Mouse (Mus musculus) left cerebral cortex, postnatal 10 days (tissue): ENCODE data around the gene Adam12. TPM values are rescaled to one million over a fixed set of nuclear protein-coding genes. Genes with fewer than 3 reads are reported as not detected.
A peak's percentile ranks its signal among the peaks of the same experiment; 100 is the strongest.

ENCODE experiments used
- DNase-seq, 2 experiments: peaks; one replicate each; pipeline ENCODE4 v3.0.0; 2021 to 2022; ENCODE audit warnings: low spot score in 2 of 2, mixed read lengths in 1 of 2; ENCODE audit errors: extremely low spot score in 1 of 2
- intact Hi-C: fragments of 180-260 bp; cut with DNase I; formaldehyde crosslinking; loops from one replicate; pipeline ENCODE4 v1.15.1; 2025
- total RNA-seq, 2 experiments: library from RNA; stranded (reverse); gene quantifications; 2 replicates each; pipeline ENCODE4 v1.2.3; 2021

Adam12 gene
- total RNA-seq, 2 experiments from 2014 or later: 8.6 to 9.0 TPM

GRCm38 (mm10) chr7:134227773-134228455 lies 4.0 kb downstream of the Adam12 start:
- DNase-seq: peak in 1 of 2 experiments; percentile 44
- intact Hi-C loops: loop anchor here (5.0 to 10.0 kb wide), 3 partner anchors 119 to 1257 kb away; no protein-coding TSS in a partner anchor

GRCm38 (mm10) chr7:134227101-134227500 lies 4.8 kb downstream of the Adam12 start:
- no peak for DNase-seq
- intact Hi-C loops: loop anchor here (5.0 to 10.0 kb wide), 3 partner anchors 120 to 1258 kb away; no protein-coding TSS in a partner anchor

DNA sequence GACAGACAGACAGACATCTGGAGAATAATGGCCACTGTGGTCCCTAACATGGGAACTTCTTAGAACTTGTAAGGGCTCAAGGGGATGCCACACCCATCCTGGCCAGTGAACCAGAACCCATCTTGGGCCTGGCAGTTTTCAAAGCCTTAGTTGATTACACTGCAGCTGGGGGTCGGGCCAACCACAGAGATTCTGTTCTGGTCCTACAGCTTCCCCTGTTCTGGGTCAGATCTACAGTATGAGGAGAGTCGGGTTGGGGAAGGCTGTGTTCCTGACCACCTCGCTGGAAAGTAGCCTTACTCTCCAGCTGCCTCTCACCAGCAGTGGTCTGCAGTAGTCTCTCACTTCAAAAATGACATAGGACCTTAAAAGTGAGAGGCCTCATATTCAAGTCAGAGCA lies 5.7 kb downstream of the Adam12 start:
- no peak for DNase-seq
- intact Hi-C loops: loop anchor here (5.0 to 10.0 kb wide), 3 partner anchors 121 to 1259 kb away; no protein-coding TSS in a partner anchor

DNA sequence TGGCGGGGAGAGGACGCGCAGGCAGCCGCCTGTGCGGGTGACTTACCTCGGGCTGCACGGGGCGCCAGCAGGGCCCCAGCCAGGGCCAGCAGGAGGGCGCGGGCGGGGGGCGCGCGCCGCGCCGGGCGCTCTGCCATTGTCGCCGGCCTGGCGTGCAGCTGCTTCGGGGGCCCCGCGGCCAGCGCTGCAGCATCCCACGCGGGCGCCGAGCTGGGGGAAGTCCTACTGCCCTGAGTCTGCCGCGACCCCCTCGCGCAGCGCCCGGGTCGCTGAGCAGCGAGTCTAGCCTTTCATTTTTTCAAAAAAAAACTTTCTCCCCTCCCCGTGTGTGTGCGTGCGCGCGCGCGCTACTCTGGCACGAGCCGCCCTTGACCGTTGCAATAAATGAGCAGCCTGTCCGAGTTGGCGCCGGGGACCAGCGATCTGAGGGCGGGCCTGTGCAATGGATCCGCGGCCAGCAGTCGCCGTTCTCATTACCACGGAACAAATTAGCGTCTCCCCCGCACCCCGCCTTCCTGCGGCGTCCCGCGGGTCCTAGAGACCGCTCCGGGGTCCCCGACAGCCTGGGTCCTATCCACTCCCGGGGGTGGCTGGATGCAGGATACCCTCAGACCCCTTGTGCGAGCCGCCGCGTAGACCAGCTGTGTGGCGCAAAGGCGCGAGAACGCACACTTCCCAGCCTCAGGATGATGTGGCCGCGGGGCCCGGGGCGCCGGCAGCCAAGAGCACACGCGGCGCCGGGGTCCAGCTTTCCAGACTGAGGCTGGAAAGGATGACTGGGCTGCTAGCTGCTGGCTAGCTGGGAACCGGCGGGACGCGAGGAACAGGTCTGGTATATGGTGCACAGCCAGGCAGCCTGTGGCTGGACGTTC lies 7.0 kb downstream of the Adam12 start:
- peak; percentile 48 to 82 for DNase-seq
- intact Hi-C loops: loop anchor here (2.0 to 10.0 kb wide), 5 partner anchors 122 to 1260 kb away; no protein-coding TSS in a partner anchor

- DNase-seq: no peak
- intact Hi-C loops: loop anchor here (2.0 to 10.0 kb wide), 3 partner anchors 262 to 1260 kb away; no protein-coding TSS in a partner anchor
Measured at GRCm38 (mm10) chr7:134224421-134224740, 7.6 kb downstream of the Adam12 start.

DNA sequence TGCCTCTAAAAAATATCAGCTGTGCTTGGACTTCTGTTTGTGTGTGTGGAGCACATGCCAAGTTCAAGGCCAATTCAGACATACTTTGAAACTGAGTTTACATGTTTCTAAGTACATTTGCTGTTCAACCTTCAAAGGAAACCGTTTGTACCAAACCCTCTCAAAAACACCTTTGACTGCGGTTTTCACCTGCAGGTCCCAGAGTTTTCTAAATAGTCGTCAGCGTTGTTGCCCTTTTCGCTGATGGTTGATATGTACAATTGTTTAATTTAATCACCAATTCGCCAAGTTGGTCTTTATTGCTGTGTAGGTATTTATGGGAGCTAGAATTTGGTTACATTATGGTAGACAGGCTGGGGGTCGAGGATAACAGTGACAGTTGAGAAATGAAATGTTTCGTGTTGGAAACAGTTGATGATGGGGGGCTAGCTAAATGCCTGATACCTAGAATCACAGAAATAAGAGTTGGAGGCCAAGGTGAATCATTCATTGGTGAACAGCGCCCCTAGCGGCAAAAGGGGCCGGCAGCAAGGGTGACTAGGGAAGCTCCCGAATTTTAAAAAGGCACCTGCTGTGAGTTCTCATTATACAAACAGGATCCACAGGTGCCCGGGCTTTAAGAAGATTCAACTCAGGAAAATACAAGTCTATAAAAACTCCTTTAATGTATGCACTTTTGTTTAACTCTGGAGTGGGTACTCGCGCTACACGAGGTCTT lies 8.3 kb downstream of the Adam12 start:
- peak; percentile 76 to 86 for DNase-seq
- intact Hi-C loops: loop anchor here (2.0 to 10.0 kb wide), 3 partner anchors 261 to 1261 kb away; no protein-coding TSS in a partner anchor

DNA sequence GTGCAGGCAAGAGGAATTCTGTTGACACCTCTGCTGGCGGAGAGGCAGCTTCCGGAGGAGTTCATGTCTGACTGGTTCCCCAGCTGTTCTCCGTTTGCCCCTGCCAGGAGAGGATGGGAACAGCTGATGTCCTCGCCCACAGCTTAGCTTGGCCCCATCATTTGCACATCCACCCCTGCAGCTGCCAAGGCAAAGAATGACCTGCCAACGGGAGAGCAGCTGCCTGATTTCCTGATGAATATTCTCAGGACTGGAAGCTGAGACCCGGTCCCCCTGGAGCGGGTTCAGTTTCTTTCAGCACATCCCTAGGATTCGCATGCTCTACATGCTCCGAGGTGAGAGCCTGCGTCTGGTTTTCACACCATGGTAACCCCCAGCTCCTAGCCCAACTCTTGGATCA lies 24.0 kb downstream of the Adam12 start:
- peak; percentile 50 to 59 for DNase-seq
- intact Hi-C loops: no loop called here

GRCm38 (mm10) chr7:134193089-134193488 lies 38.9 kb downstream of the Adam12 start:
- DNase-seq: no peak
- intact Hi-C loops: no loop called here

DNA sequence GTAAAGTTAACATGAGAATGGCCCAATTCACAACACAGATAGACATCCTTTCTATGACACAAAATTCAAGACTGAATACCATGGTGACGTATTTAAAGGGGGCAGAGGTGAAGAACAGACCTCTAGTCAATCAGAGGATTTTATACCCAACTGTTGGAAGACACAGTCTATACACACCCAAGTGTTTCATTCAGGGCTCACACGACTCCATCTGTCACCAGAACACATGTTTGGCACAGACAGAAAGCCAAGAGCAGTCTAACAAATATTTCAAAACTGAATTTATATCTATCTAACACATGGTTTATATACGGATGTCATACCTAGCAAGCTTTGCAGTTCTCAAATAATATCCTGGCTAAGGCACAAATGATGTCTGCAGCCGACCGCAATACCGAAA lies 41.8 kb downstream of the Adam12 start:
- no peak for DNase-seq
- intact Hi-C loops: no loop called here

GRCm38 (mm10) chr7:134188565-134188964 lies 43.4 kb downstream of the Adam12 start:
- intact Hi-C loops: no loop called here
- DNase-seq: no peak

DNA sequence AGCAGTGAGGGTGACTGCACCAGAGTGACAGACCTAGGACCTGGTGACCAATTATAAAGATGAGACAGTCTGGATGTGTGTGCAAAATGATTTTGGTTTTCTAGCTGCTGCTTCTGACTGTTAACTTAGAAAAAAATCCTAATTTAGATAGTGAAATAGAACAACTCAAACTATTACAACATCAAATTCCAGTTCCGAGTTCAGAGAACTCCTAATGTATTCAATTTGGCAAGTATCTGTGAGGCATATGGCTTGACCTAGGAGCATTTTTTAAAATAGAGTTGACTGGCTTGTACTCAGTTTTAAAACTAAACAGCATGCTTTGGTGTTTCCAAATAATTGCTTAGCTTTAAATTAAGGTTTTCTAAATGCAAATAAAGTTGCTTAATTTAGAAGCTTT lies 44.0 kb downstream of the Adam12 start:
- intact Hi-C loops: no loop called here

DNA sequence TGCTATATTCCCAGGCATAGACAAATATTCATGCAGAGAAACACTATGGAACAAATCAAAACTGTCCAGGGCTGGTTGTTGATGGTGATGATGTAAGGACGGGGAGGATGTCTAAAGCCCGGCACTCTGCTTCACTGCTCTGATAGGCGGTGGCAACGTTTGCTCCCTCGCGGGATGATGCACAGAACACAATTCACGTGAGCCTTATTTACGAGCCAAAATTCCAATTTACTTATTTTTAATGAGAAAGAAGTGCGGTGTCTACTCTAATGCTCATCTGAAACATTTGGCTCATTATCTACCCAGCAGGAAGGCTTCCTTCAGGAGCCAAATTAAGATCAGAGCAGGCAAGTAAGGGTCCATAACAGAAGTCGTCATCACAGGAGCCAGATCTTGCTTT lies 45.4 kb downstream of the Adam12 start:
- intact Hi-C loops: no loop called here
- DNase-seq: no peak

More for the DNA sequence above, 44.0 kb downstream of the Adam12 start:
- no peak for DNase-seq

- intact Hi-C loops: no loop called here
- DNase-seq: no peak
Measured at GRCm38 (mm10) chr7:134185751-134186150, 46.2 kb downstream of the Adam12 start.

DNA sequence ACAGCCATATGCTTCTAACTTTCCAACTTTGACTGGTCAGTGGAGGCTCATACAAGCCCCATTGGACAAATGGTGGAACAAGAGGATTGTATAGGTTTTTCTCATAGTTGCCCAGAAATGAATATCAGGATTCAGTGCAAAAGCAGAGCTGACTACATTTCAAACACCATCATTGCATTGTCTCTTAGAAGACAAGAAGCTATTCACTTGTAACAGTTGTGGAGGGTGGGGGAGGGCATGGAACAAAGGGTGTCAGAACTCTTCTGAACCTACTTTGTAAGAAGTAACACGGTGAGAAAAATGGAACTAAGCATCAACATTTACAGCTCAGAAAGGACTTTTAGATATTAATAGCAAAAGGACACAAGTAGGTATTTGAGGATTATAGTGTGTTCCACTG lies 50.2 kb downstream of the Adam12 start:
- intact Hi-C loops: no loop called here
- no peak for DNase-seq

DNA sequence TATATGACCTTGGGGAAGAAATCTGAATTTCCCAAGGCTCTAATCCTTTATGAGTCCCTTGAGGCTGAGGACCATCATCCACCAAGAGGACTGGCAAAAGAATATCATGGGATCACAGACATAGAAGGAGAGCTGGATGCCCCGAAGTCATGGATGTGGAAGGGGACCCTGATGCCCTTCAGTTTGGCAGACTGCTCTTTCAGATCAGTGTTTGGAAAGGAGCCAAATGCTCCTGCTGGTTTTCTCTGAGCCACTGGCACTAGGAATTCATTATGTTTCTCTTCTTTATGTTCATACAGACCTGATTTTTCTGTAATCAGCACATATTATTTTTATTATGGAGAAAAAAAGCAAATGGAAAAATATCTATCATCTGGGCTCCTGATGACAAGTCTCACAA lies 50.9 kb downstream of the Adam12 start:
- intact Hi-C loops: no loop called here
- no peak for DNase-seq

- no peak for DNase-seq
- intact Hi-C loops: no loop called here
Measured at GRCm38 (mm10) chr7:134177051-134177450, 54.9 kb downstream of the Adam12 start.

- intact Hi-C loops: no loop called here
- no peak for DNase-seq
Measured at GRCm38 (mm10) chr7:134175201-134175600, 56.7 kb downstream of the Adam12 start.

GRCm38 (mm10) chr7:134173442-134174090 lies 58.4 kb downstream of the Adam12 start:
- DNase-seq: no peak
- intact Hi-C loops: no loop called here
